Mouse (Mus musculus): ENCODE results near the gene Olfr1427. TPM values are rescaled to one million over a fixed set of nuclear protein-coding genes. Genes with fewer than 3 reads are reported as not detected.
"Not testable (repeated sequence)": the region's sequence is repeated elsewhere in the genome, so short reads cannot be mapped to it uniquely, and the experiment has no call there.

Gene Olfr1427
- polyA plus RNA-seq, 1 experiment from 2014 or later, result not detected

- H3K4me2 ChIP-seq; H3K4me3 ChIP-seq; ATAC-seq (ENCODE audit: low FRiP score); H3K27ac ChIP-seq; H3K9ac ChIP-seq; H3K9me3 ChIP-seq; H3K36me3 ChIP-seq; H3K27me3 ChIP-seq; H3K4me1 ChIP-seq (replicated peaks): not testable (repeated sequence)
- 96% methylated on average over 1 of the region's 1 CpGs for WGBS
Measured at GRCm38 (mm10) chr19:12062582-12062981, 40.6 kb downstream of the Olfr1427 start, which contains the start of gene Olfr1424. TSS of gene Olfr1424 (minus strand) at chr19:12062682.

Other genes starting within 250 kb of the Olfr1427 start
- gene Olfr1418, start 242.3 kb downstream of the Olfr1427 start, polyA plus RNA-seq (2015; fragmentation: Nextera tagmentation; extraction: Ambion mirVana), result not detected in 2 replicates
- gene Olfr1419, start 228.2 kb downstream of the Olfr1427 start, polyA plus RNA-seq (2015; fragmentation: Nextera tagmentation; extraction: Ambion mirVana), result not detected in 2 replicates
- gene Olfr1420, start 216.8 kb downstream of the Olfr1427 start, polyA plus RNA-seq (2015; fragmentation: Nextera tagmentation; extraction: Ambion mirVana), result not detected in 2 replicates
- 19.6 and 19.8 TPM in 2 replicates for gene Patl1, start 190.9 kb downstream of the Olfr1427 start, polyA plus RNA-seq (2015; fragmentation: Nextera tagmentation; extraction: Ambion mirVana)
- 3.9 and 4.3 TPM in 2 replicates for gene Osbp, start 137.4 kb downstream of the Olfr1427 start, polyA plus RNA-seq (2015; fragmentation: Nextera tagmentation; extraction: Ambion mirVana)
- gene Olfr1423, start 62.0 kb downstream of the Olfr1427 start, polyA plus RNA-seq (2015; fragmentation: Nextera tagmentation; extraction: Ambion mirVana), result not detected in 2 replicates
- gene Olfr1424, start 40.7 kb downstream of the Olfr1427 start, polyA plus RNA-seq (2015; fragmentation: Nextera tagmentation; extraction: Ambion mirVana), result not detected in 2 replicates
- not detected in 2 replicates for gene Olfr1425, start 25.6 kb downstream of the Olfr1427 start, polyA plus RNA-seq (2015; fragmentation: Nextera tagmentation; extraction: Ambion mirVana)
- not detected in 2 replicates for gene Olfr1426, start 11.3 kb downstream of the Olfr1427 start, polyA plus RNA-seq (2015; fragmentation: Nextera tagmentation; extraction: Ambion mirVana)
- not detected in 2 replicates for gene Olfr1428, start 12.6 kb upstream of the Olfr1427 start, polyA plus RNA-seq (2015; fragmentation: Nextera tagmentation; extraction: Ambion mirVana)
- not detected in 2 replicates for gene Olfr76, start 19.9 kb upstream of the Olfr1427 start, polyA plus RNA-seq (2015; fragmentation: Nextera tagmentation; extraction: Ambion mirVana)
- not detected in 2 replicates for gene Olfr1555-ps1, start 66.8 kb upstream of the Olfr1427 start, polyA plus RNA-seq (2015; fragmentation: Nextera tagmentation; extraction: Ambion mirVana)
- gene Olfr1431, start 97.3 kb upstream of the Olfr1427 start, polyA plus RNA-seq (2015; fragmentation: Nextera tagmentation; extraction: Ambion mirVana), result not detected in 2 replicates
- not detected in 2 replicates for gene Olfr1432, start 129.3 kb upstream of the Olfr1427 start, polyA plus RNA-seq (2015; fragmentation: Nextera tagmentation; extraction: Ambion mirVana)
- not detected in 2 replicates for gene Olfr262, start 138.3 kb upstream of the Olfr1427 start, polyA plus RNA-seq (2015; fragmentation: Nextera tagmentation; extraction: Ambion mirVana)
- gene Olfr235, start 157.7 kb upstream of the Olfr1427 start, polyA plus RNA-seq (2015; fragmentation: Nextera tagmentation; extraction: Ambion mirVana), result not detected in 2 replicates
- not detected in 2 replicates for gene Olfr1434, start 176.5 kb upstream of the Olfr1427 start, polyA plus RNA-seq (2015; fragmentation: Nextera tagmentation; extraction: Ambion mirVana)
- not detected in 2 replicates for gene Olfr1436, start 195.8 kb upstream of the Olfr1427 start, polyA plus RNA-seq (2015; fragmentation: Nextera tagmentation; extraction: Ambion mirVana)
- not detected in 2 replicates for gene Olfr1437, start 221.8 kb upstream of the Olfr1427 start, polyA plus RNA-seq (2015; fragmentation: Nextera tagmentation; extraction: Ambion mirVana)
- gene Olfr1438-ps1, start 232.6 kb upstream of the Olfr1427 start, polyA plus RNA-seq (2015; fragmentation: Nextera tagmentation; extraction: Ambion mirVana), result not detected in 2 replicates

Measured in hindbrain, embryonic 13.5 days (tissue).